Mouse (Mus musculus): ENCODE measurements around the gene Mcat. TPM values are rescaled to one million over a fixed set of nuclear protein-coding genes. Genes with fewer than 3 reads are reported as not detected.
A peak's percentile ranks its signal among the peaks of the same experiment; 100 is the strongest.

Gene Mcat
- total RNA-seq, 4 experiments from 2014 or later: 24.6 to 28.3 (median 26.9) TPM

- DNase-seq (ENCODE audit: low spot score in 2 of 2): no peak
Measured at GRCm38 (mm10) chr15:83576651-83577050, 13.1 kb upstream of the Mcat start.

- no peak for DNase-seq (ENCODE audit: low spot score in 2 of 2)
Measured at GRCm38 (mm10) chr15:83575543-83575942, 12.0 kb upstream of the Mcat start.

- DNase-seq (ENCODE audit: low spot score in 2 of 2): no peak
Measured at GRCm38 (mm10) chr15:83574731-83575351, 11.3 kb upstream of the Mcat start.

GRCm38 (mm10) chr15:83573606-83574005 is 10.0 kb upstream of the Mcat start:
- no peak for DNase-seq (ENCODE audit: low spot score in 2 of 2)

GRCm38 (mm10) chr15:83572132-83572531 is 8.5 kb upstream of the Mcat start:
- DNase-seq (ENCODE audit: low spot score in 2 of 2): no peak

GRCm38 (mm10) chr15:83571636-83572035 is 8.0 kb upstream of the Mcat start:
- DNase-seq (ENCODE audit: low spot score in 2 of 2): no peak

- no peak for DNase-seq (ENCODE audit: low spot score in 2 of 2)
Measured at GRCm38 (mm10) chr15:83570641-83571040, 7.1 kb upstream of the Mcat start.

- DNase-seq (ENCODE audit: low spot score in 2 of 2): no peak
Measured at GRCm38 (mm10) chr15:83569682-83570081, 6.1 kb upstream of the Mcat start.

- no peak for DNase-seq (ENCODE audit: low spot score in 2 of 2)
Measured at GRCm38 (mm10) chr15:83568544-83568943, 5.0 kb upstream of the Mcat start.

- no peak for DNase-seq (ENCODE audit: low spot score in 2 of 2)
Measured at GRCm38 (mm10) chr15:83567728-83568127, 4.1 kb upstream of the Mcat start.

- no peak for DNase-seq (ENCODE audit: low spot score in 2 of 2)
Measured at GRCm38 (mm10) chr15:83566006-83566405, 2.4 kb upstream of the Mcat start.

GRCm38 (mm10) chr15:83565434-83565833 is 1.8 kb upstream of the Mcat start:
- DNase-seq (ENCODE audit: low spot score in 2 of 2): no peak

GRCm38 (mm10) chr15:83563857-83564651 is 467 bp upstream of the Mcat start:
- DNase-seq (ENCODE audit: low spot score in 2 of 2): no peak

GRCm38 (mm10) chr15:83562626-83563270 is 839 bp downstream of the Mcat start:
- DNase-seq (ENCODE audit: low spot score in 2 of 2): peak; percentile 73 to 75

- DNase-seq (ENCODE audit: low spot score in 2 of 2): no peak
Measured at GRCm38 (mm10) chr15:83560941-83561477, 2.6 kb downstream of the Mcat start.

- DNase-seq (ENCODE audit: low spot score in 2 of 2): peak; percentile 78 to 83
Measured at GRCm38 (mm10) chr15:83555161-83555974, 8.2 kb downstream of the Mcat start.

GRCm38 (mm10) chr15:83553831-83554230 is 9.8 kb downstream of the Mcat start:
- DNase-seq (ENCODE audit: low spot score in 2 of 2): no peak

- DNase-seq (ENCODE audit: low spot score in 2 of 2): no peak
Measured at GRCm38 (mm10) chr15:83550137-83550536, 13.4 kb downstream of the Mcat start.

GRCm38 (mm10) chr15:83547144-83547543 is 16.4 kb downstream of the Mcat start:
- no peak for DNase-seq (ENCODE audit: low spot score in 2 of 2)

- no peak for DNase-seq (ENCODE audit: low spot score in 2 of 2)
Measured at GRCm38 (mm10) chr15:83546029-83546428, 17.6 kb downstream of the Mcat start.

- DNase-seq (ENCODE audit: low spot score in 2 of 2): no peak
Measured at GRCm38 (mm10) chr15:83541647-83542287, 21.8 kb downstream of the Mcat start.

Data from layer of hippocampus, adult 8-10 months (tissue).